14 mouse cellular contexts compared by ENCODE assay signal in genomic region chr4:80463615-80464014, GRCm38 (mm10).
DNase-seq lines count a peak whose midpoint lies in the region; ATAC-seq and TF ChIP-seq lines count a peak whose summit lies in the region.
"Had no signal": no experiment of that assay in that cellular context is flagged by ENCODE, and none has a peak within 500 bp of the region (broad histone marks: within the 10 kb centered on the region; RNA-seq: fewer than 3 reads in every experiment).

No protein-coding gene starts in this region.

- H3K27me3 ChIP-seq in kidney, embryonic 14.5 days (ENCODE audit: control insufficient read depth, insufficient read depth, low read length): no peaks in the 10 kb centered on the region
- H3K27me3 ChIP-seq in E14TG2a.4 (ENCODE audit: insufficient read depth, low read length): no peaks in the 10 kb centered on the region
- H3K27me3 ChIP-seq: limb, embryonic 13.5 days had no signal

- H3K9me3 ChIP-seq in kidney, embryonic 14.5 days (ENCODE audit: control insufficient read depth, low read length): no peaks in the 10 kb centered on the region
- peaks cover 5% of the 10 kb centered on the region; the same call in 1 of the 2 replicates for H3K9me3 ChIP-seq in E14TG2a.4 (ENCODE audit: low read length)
- H3K9me3 ChIP-seq: heart, embryonic 10.5 days; limb, embryonic 13.5 days; midbrain, embryonic 10.5 days had no signal

- H3K36me3 ChIP-seq in kidney, embryonic 14.5 days (ENCODE audit: control insufficient read depth, insufficient read depth, low read length): no peaks in the 10 kb centered on the region
- no peaks in the 10 kb centered on the region for H3K36me3 ChIP-seq in E14TG2a.4 (ENCODE audit: insufficient read depth, low read length)
- H3K36me3 ChIP-seq: heart, embryonic 10.5 days; limb, embryonic 13.5 days; midbrain, embryonic 10.5 days had no signal

- TF ChIP-seq CTCF in E14TG2a.4 (conservative IDR thresholded peaks at IDR 0.05; ENCODE audit: low read length): peak; percentile 15; the same call in 1 of the 2 replicates

- H3K9ac ChIP-seq in kidney, embryonic 14.5 days (ENCODE audit: low read depth, low read length): no peak overlapping the region
- H3K9ac ChIP-seq: limb, embryonic 13.5 days had no signal

- no peak overlapping the region for H3K4me3 ChIP-seq in kidney, embryonic 14.5 days (ENCODE audit: low read length)
- no peak overlapping the region for H3K4me3 ChIP-seq in E14TG2a.4 (replicated peaks; ENCODE audit: low read length)
- H3K4me3 ChIP-seq: gastrocnemius, adult 2 months; heart, embryonic 10.5 days; limb, embryonic 13.5 days; midbrain, embryonic 10.5 days had no signal

- DNase-seq in kidney, postnatal 10 days: peak; percentile 4
- peak; percentile 47 for DNase-seq in 416B (ENCODE audit: low read depth)
- DNase-seq in embryo, embryonic 10.5 days (ENCODE audit: low spot score): peak; percentile 16
- DNase-seq in frontal cortex, postnatal 36 days (ENCODE audit: low spot score in 2 of 2): no peak
- DNase-seq in right cerebral cortex, adult 2 months (ENCODE audit: low spot score in 2 of 2): no peak
- DNase-seq: gastrocnemius, adult 2 months; kidney, adult 18-20 months; lung, adult 18-20 months; thymus, postnatal 36 days had no signal

- no peak overlapping the region for H3K4me2 ChIP-seq in kidney, embryonic 14.5 days (replicated peaks; ENCODE audit: low read depth, low read length)
- H3K4me2 ChIP-seq: limb, embryonic 13.5 days had no signal

- H3K27ac ChIP-seq in kidney, embryonic 14.5 days (ENCODE audit: low read depth, low read length): no peak overlapping the region
- H3K27ac ChIP-seq: gastrocnemius, adult 2 months; heart, embryonic 10.5 days; limb, embryonic 13.5 days; midbrain, embryonic 10.5 days had no signal

- WGBS in kidney, embryonic 14.5 days: 86% methylated on average over 1 of the region's 1 CpGs

- no peak for ATAC-seq in kidney, embryonic 14.5 days (ENCODE audit: low FRiP score, low TSS enrichment)

- H3K4me1 ChIP-seq in kidney, embryonic 14.5 days (ENCODE audit: control insufficient read depth, insufficient read depth, low read length): no peaks in the 10 kb centered on the region
- no peaks in the 10 kb centered on the region for H3K4me1 ChIP-seq in E14TG2a.4 (replicated peaks; ENCODE audit: low read depth, low read length)
- H3K4me1 ChIP-seq: heart, embryonic 10.5 days; limb, embryonic 13.5 days; midbrain, embryonic 10.5 days had no signal

Comparison
In these comparisons a context has a peak if more than half of its experiments do, and no peak if none do; other contexts are left out.
1. DNase-seq: peak in kidney, postnatal 10 days (single experiment), 416B (single experiment) and embryo, embryonic 10.5 days (single experiment); none in frontal cortex, postnatal 36 days (0 of 2) and right cerebral cortex, adult 2 months (0 of 2).